Mouse (Mus musculus): ENCODE data around the gene Slc37a4.
"Not testable (repeated sequence)": the region's sequence is repeated elsewhere in the genome, so short reads cannot be mapped to it uniquely, and the experiment has no call there.

Gene Slc37a4

GRCm38 (mm10) chr9:44435747-44436146 is 39.1 kb downstream of the Slc37a4 start:
- no peak for DNase-seq (ENCODE audit: low spot score in 2 of 2)

- no peak for DNase-seq (ENCODE audit: low spot score in 2 of 2)
Observed at GRCm38 (mm10) chr9:44440961-44441360, 44.3 kb downstream of the Slc37a4 start, which contains the start of gene Foxr1. TSS of gene Foxr1 (minus strand) at chr9:44441136.

- DNase-seq (ENCODE audit: low spot score in 2 of 2), result not testable (repeated sequence)
Observed at GRCm38 (mm10) chr9:44444402-44445025, 47.9 kb downstream of the Slc37a4 start.

- no peak for DNase-seq (ENCODE audit: low spot score in 2 of 2)
Observed at GRCm38 (mm10) chr9:44450387-44450786, 53.7 kb downstream of the Slc37a4 start.
